Mouse (Mus musculus): Measurements from ENCODE around the gene Klrb1b.
"Not testable (repeated sequence)": the region's sequence is repeated elsewhere in the genome, so short reads cannot be mapped to it uniquely, and the experiment has no call there.

DNA sequence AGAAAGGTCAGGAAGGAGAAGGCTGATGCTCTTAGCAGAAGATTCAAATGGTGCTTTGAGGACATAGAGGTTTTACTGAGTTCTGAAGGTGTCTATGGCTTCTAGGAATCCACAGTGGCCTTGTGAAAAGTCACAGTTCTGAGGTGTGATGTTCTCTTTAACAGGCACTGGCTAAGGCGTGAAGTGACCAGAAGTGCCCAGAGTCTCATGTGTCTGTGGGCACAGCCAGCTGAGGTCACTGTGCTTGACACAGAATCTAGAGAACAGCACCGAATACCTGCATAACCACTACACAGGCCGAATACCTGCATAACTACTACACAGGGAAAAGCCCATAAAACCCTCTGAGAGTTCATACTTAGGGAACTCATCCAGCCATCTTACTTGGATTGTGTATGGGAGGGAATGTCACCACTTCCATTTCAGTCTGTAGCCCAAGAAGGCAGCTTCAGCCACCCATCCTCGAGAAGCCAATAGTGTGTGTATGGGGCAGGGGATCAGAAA is 35.6 kb downstream of the Klrb1b start:
- not testable (repeated sequence) for TF ChIP-seq CTCF (IDR thresholded peaks at IDR 0.05; ENCODE audit: extremely low read depth, insufficient read length, insufficient replicate concordance, low read depth, low read length); POLR2A (IDR thresholded peaks at IDR 0.05; ENCODE audit: low read depth, low read length)
